Comparison of ENCODE assay signal across 8 mouse cellular contexts in genomic region chr13:35087246-35088040, GRCm38 (mm10).
DNase-seq lines count a peak whose midpoint lies in the region; ATAC-seq and TF ChIP-seq lines count a peak whose summit lies in the region.

No protein-coding gene starts in this region.

- no peak for TF ChIP-seq CTCF in heart, adult 2 months (IDR thresholded peaks at IDR 0.05)
- TF ChIP-seq CTCF in layer of hippocampus, adult 2 months (conservative IDR thresholded peaks at IDR 0.05): no peak

- ATAC-seq in common myeloid progenitor, adult 5-6 weeks (replicated peaks; ENCODE audit: low read depth, poor library complexity, severe bottlenecking): peak; percentile 45; the same call in 1 of the 2 replicates
- no peak for ATAC-seq in midbrain, embryonic 16.5 days

- H3K4me1 ChIP-seq in heart, adult 2 months (ENCODE audit: control insufficient read depth, insufficient read depth, low read length): no peaks in the 10 kb centered on the region
- H3K4me1 ChIP-seq in heart, embryonic 10.5 days: no peaks in the 10 kb centered on the region
- no peaks in the 10 kb centered on the region for H3K4me1 ChIP-seq in midbrain, embryonic 16.5 days (ENCODE audit: control insufficient read depth, insufficient read depth, low read length)

- no peak overlapping the region for H3K4me3 ChIP-seq in heart, adult 2 months
- no peak overlapping the region for H3K4me3 ChIP-seq in heart, embryonic 10.5 days
- H3K4me3 ChIP-seq in layer of hippocampus, adult 2 months: no peak overlapping the region
- no peak overlapping the region for H3K4me3 ChIP-seq in midbrain, embryonic 16.5 days (ENCODE audit: low read depth, low read length)

- intact Hi-C loops in heart, adult 2 months (cut with DNase I): no loop called here

- no peak overlapping the region for H3K9ac ChIP-seq in heart, adult 2 months (ENCODE audit: low read depth, low read length)
- H3K9ac ChIP-seq in midbrain, embryonic 16.5 days (ENCODE audit: low read depth, low read length): no peak overlapping the region

- 69% methylated on average over 6 of the region's 6 CpGs for WGBS in heart, adult 2 months
- WGBS in heart, embryonic 10.5 days: 77% methylated on average over 6 of the region's 6 CpGs
- WGBS in midbrain, embryonic 16.5 days: 78% methylated on average over 6 of the region's 6 CpGs

- no peaks in the 10 kb centered on the region for H3K79me2 ChIP-seq in heart, adult 2 months (replicated peaks; ENCODE audit: control insufficient read depth, insufficient read depth, low read length)

- no peaks in the 10 kb centered on the region for H3K27me3 ChIP-seq in heart, adult 2 months (ENCODE audit: control insufficient read depth, insufficient read depth, low read length)
- H3K27me3 ChIP-seq in heart, embryonic 10.5 days (ENCODE audit: insufficient read depth, poor library complexity, severe bottlenecking): no peaks in the 10 kb centered on the region
- H3K27me3 ChIP-seq in midbrain, embryonic 16.5 days (ENCODE audit: control insufficient read depth, insufficient read depth, low read depth, low read length): no peaks in the 10 kb centered on the region

- no peaks in the 10 kb centered on the region for H3K36me3 ChIP-seq in heart, adult 2 months (ENCODE audit: control insufficient read depth, insufficient read depth, low read length)
- H3K36me3 ChIP-seq in heart, embryonic 10.5 days: no peaks in the 10 kb centered on the region
- H3K36me3 ChIP-seq in midbrain, embryonic 16.5 days (ENCODE audit: control insufficient read depth, insufficient read depth, low read length): no peaks in the 10 kb centered on the region

- no peak for TF ChIP-seq EP300 in heart, adult 2 months (IDR thresholded peaks at IDR 0.05; ENCODE audit: insufficient read depth, low read depth, low read length)

- no peaks in the 10 kb centered on the region for H3K9me3 ChIP-seq in heart, embryonic 10.5 days
- H3K9me3 ChIP-seq in midbrain, embryonic 16.5 days (replicated peaks; ENCODE audit: control insufficient read depth, low read length, poor library complexity, severe bottlenecking): 0 out of 2 replicates have a peak, but pooled peaks cover 3% of the 10 kb centered on the region

- TF ChIP-seq POLR2A in heart, adult 2 months (IDR thresholded peaks at IDR 0.05; ENCODE audit: insufficient read depth, low read depth, low read length): no peak

- no peak overlapping the region for H3K27ac ChIP-seq in heart, adult 2 months
- no peak overlapping the region for H3K27ac ChIP-seq in heart, embryonic 10.5 days
- no peak overlapping the region for H3K27ac ChIP-seq in layer of hippocampus, adult 2 months
- H3K27ac ChIP-seq in midbrain, embryonic 16.5 days (ENCODE audit: low read length): no peak overlapping the region

- DNase-seq in heart, adult 2 months: peak; percentile 23 to 45
- DNase-seq in heart, embryonic 10.5 days (ENCODE audit: low spot score): no peak
- peak; percentile 85 for DNase-seq in adrenal gland, adult 2 months
- DNase-seq in layer of hippocampus, adult 2 months (ENCODE audit: low spot score in 2 of 2): peak; percentile 28 to 33
- peak; percentile 44 to 49 for DNase-seq in right cerebral cortex, adult 2 months (ENCODE audit: low spot score in 2 of 2)
- DNase-seq in thymus, postnatal 4 days: no peak

- H3K4me2 ChIP-seq in midbrain, embryonic 16.5 days (ENCODE audit: low read length): no peak overlapping the region

Comparison
In these comparisons a context has a peak if more than half of its experiments do, and no peak if none do; other contexts are left out.
1. DNase-seq: peak in heart, adult 2 months (2 of 2), adrenal gland, adult 2 months (single experiment), layer of hippocampus, adult 2 months (2 of 2) and right cerebral cortex, adult 2 months (2 of 2); none in heart, embryonic 10.5 days (single experiment) and thymus, postnatal 4 days (single experiment).